9 mouse cellular contexts compared by ENCODE assay signal in the genomic region with DNA sequence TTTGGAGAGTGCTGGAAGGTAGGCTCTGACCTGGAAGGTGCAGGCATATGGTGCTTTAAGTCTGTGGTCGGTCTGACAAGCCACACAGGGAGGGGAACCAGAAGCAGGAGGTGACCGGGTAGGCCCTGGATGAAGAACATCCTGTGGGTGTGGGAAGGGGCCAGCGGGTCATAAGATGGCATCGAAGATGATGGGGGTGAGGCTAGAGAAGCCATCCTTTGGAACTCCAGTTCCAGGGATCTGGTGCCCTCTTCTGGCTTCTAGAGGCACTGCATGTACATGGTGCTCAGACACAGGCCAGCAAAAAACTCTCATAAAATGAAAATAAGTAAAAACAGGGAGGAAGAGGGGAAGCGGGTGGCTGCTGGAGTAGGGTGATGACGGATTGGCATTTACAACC. TPM values are rescaled to one million over a fixed set of nuclear protein-coding genes. Genes with fewer than 3 reads are reported as not detected.
DNase-seq lines count a peak whose midpoint lies in the region; ATAC-seq and TF ChIP-seq lines count a peak whose summit lies in the region.
"Had no signal": no experiment of that assay in that cellular context is flagged by ENCODE, and none has a peak within 500 bp of the region (broad histone marks: within the 10 kb centered on the region; RNA-seq: fewer than 3 reads in every experiment).

No protein-coding gene starts in this region.

- no peak overlapping the region for H3K4me2 ChIP-seq in limb, embryonic 14.5 days (replicated peaks; ENCODE audit: low read depth, low read length, severe bottlenecking)
- H3K4me2 ChIP-seq in midbrain, embryonic 15.5 days: no peak overlapping the region

- TF ChIP-seq POLR2A in bone marrow, adult 2 months (IDR thresholded peaks at IDR 0.05; ENCODE audit: borderline replicate concordance, control insufficient read depth, low read depth, low read length): no peak
- no peak for TF ChIP-seq POLR2A in embryonic fibroblast, embryonic 13.5 days (IDR thresholded peaks at IDR 0.05; ENCODE audit: low read depth, low read length)
- TF ChIP-seq POLR2A in limb, embryonic 14.5 days (IDR thresholded peaks at IDR 0.05; ENCODE audit: borderline replicate concordance, extremely low read depth, insufficient read depth, insufficient read length): no peak

- DNase-seq in layer of hippocampus, adult 11-12 months (ENCODE audit: low spot score): peak; percentile 57
- no peak for DNase-seq in layer of hippocampus, adult 9-10 months (ENCODE audit: low spot score)
- DNase-seq in limb, embryonic 14.5 days (ENCODE audit: low spot score): peak; percentile 71
- DNase-seq in splenic B cell, adult 2 months (ENCODE audit: low read depth, low spot score): peak; percentile 42

- TF ChIP-seq CTCF in bone marrow, adult 2 months (IDR thresholded peaks at IDR 0.05; ENCODE audit: control insufficient read depth, insufficient read depth, low read length): peak; percentile 74
- TF ChIP-seq CTCF in embryonic fibroblast, embryonic 13.5 days (IDR thresholded peaks at IDR 0.05; ENCODE audit: borderline replicate concordance, insufficient read depth, low read length): peak; percentile 34; the same call in 1 of the 2 replicates

- H3K27ac ChIP-seq in bone marrow, adult 2 months (ENCODE audit: control insufficient read depth, insufficient read depth, low read depth, low read length, poor library complexity): no peak overlapping the region
- no peak overlapping the region for H3K27ac ChIP-seq in embryonic fibroblast, embryonic 13.5 days (ENCODE audit: insufficient read depth, low read length)
- H3K27ac ChIP-seq in limb, embryonic 14.5 days (replicated peaks; ENCODE audit: low read depth, low read length): no peak overlapping the region
- no peak overlapping the region for H3K27ac ChIP-seq in midbrain, embryonic 15.5 days

- H3K9me3 ChIP-seq in limb, embryonic 14.5 days (ENCODE audit: control insufficient read depth, low read length): 0 out of 2 replicates have a peak, but pooled peaks cover 3% of the 10 kb centered on the region
- no peaks in the 10 kb centered on the region for H3K9me3 ChIP-seq in midbrain, embryonic 15.5 days
- H3K9me3 ChIP-seq: megakaryocyte, embryonic 14.5 days had no signal

- ATAC-seq in inflammation-experienced regulatory T-cells, adult 6 months: peak; percentile 48
- peak; percentile 60; the same call in 1 of the 2 replicates for ATAC-seq in limb, embryonic 14.5 days (ENCODE audit: low FRiP score, low read depth)
- peak; percentile 63 for ATAC-seq in midbrain, embryonic 15.5 days (replicated peaks)

- H3K27me3 ChIP-seq in limb, embryonic 14.5 days (ENCODE audit: control insufficient read depth, insufficient read depth, low read length): no peaks in the 10 kb centered on the region
- H3K27me3 ChIP-seq in midbrain, embryonic 15.5 days (replicated peaks): no peaks in the 10 kb centered on the region
- H3K27me3 ChIP-seq in splenic B cell, adult 2 months (ENCODE audit: control insufficient read depth, insufficient read depth, low read length, poor library complexity, severe bottlenecking): no peaks in the 10 kb centered on the region
- H3K27me3 ChIP-seq: megakaryocyte, embryonic 14.5 days had no signal

- peaks cover 53% of the 10 kb centered on the region for H3K36me3 ChIP-seq in limb, embryonic 14.5 days (ENCODE audit: control insufficient read depth, insufficient read depth, low read length)
- 0 out of 2 replicates have a peak, but pooled peaks cover 2% of the 10 kb centered on the region for H3K36me3 ChIP-seq in midbrain, embryonic 15.5 days (replicated peaks)
- H3K36me3 ChIP-seq in splenic B cell, adult 2 months (ENCODE audit: control insufficient read depth, insufficient read depth, low read length, poor library complexity, severe bottlenecking): no peaks in the 10 kb centered on the region; the same call in 1 of the 2 replicates

- no peaks in the 10 kb centered on the region for H3K4me1 ChIP-seq in bone marrow, adult 2 months (ENCODE audit: control insufficient read depth, insufficient read depth, low read length)
- H3K4me1 ChIP-seq in embryonic fibroblast, embryonic 13.5 days (ENCODE audit: control insufficient read depth, insufficient read depth, low read length): no peaks in the 10 kb centered on the region
- peaks cover 3% of the 10 kb centered on the region for H3K4me1 ChIP-seq in limb, embryonic 14.5 days (ENCODE audit: control insufficient read depth, insufficient read depth, low read length)
- H3K4me1 ChIP-seq in midbrain, embryonic 15.5 days: no peaks in the 10 kb centered on the region
- H3K4me1 ChIP-seq: megakaryocyte, embryonic 14.5 days had no signal

- no peak overlapping the region for H3K4me3 ChIP-seq in bone marrow, adult 2 months (replicated peaks; ENCODE audit: control insufficient read depth, low read depth, low read length)
- no peak overlapping the region for H3K4me3 ChIP-seq in embryonic fibroblast, embryonic 13.5 days (ENCODE audit: insufficient read depth, low read length)
- H3K4me3 ChIP-seq in limb, embryonic 14.5 days (replicated peaks; ENCODE audit: low read length): no peak overlapping the region
- no peak overlapping the region for H3K4me3 ChIP-seq in midbrain, embryonic 15.5 days
- H3K4me3 ChIP-seq: megakaryocyte, embryonic 14.5 days had no signal

- no peak overlapping the region for H3K9ac ChIP-seq in limb, embryonic 14.5 days (ENCODE audit: low read depth, low read length, severe bottlenecking)
- H3K9ac ChIP-seq in midbrain, embryonic 15.5 days: no peak overlapping the region

- WGBS in bone marrow, adult 2 months: 17% methylated on average over 6 of the region's 6 CpGs
- WGBS in limb, embryonic 14.5 days: 42% methylated on average over 6 of the region's 6 CpGs
- 61% methylated on average over 6 of the region's 6 CpGs for WGBS in midbrain, embryonic 15.5 days

RNA-seq across cellular contexts. Expression of gene Kidins220, which starts 22.6 kb away (rescaled TPM):
- polyA plus RNA-seq in bone marrow, adult 2 months (2011; ENCODE audit: insufficient read depth, insufficient read length, low replicate concordance, missing spikeins): 10.4 and 33.2 TPM in 2 replicates
- polyA plus RNA-seq in embryonic fibroblast, embryonic 13.5 days (2011; ENCODE audit: insufficient read length, low read depth, missing spikeins): 85.7 and 96.4 TPM in 2 replicates
- 10 to 100 TPM; 14.6 to 16.8 (median 16.3) TPM for polyA plus RNA-seq in inflammation-experienced regulatory T-cells, adult 6 months (2017; shearing (Covaris generic))
- polyA plus RNA-seq in limb, embryonic 14.5 days (2012; rRNA removed): 46.1 and 46.9 TPM in 2 replicates
- 31.6 and 33.3 TPM in 2 replicates for polyA plus RNA-seq in limb, embryonic 14.5 days (2014; fragmentation: Nextera tagmentation; extraction: Ambion mirVana)
- 162 and 180 TPM in 2 replicates for polyA plus RNA-seq in midbrain, embryonic 15.5 days (2015; fragmentation: Nextera tagmentation; extraction: Ambion mirVana)
